Mouse (Mus musculus): Measurements from ENCODE around the gene Col5a2. TPM values are rescaled to one million over a fixed set of nuclear protein-coding genes. Genes with fewer than 3 reads are reported as not detected.

Col5a2 gene
- polyA plus RNA-seq, 2 experiments = 180 to 182 TPM

GRCm38 (mm10) chr1:45481876-45482275, 21.2 kb downstream of the Col5a2 start:
- Histone ChIP-seq H3K4me3 (replicated peaks; ENCODE audit: low read length) (no peak overlapping the region), H3K4me1 (ENCODE audit: control insufficient read depth, insufficient read depth, low read length) (peaks cover 9% of the 10 kb centered on the region), H3K9me3 (ENCODE audit: control insufficient read depth, low read length) (no peaks in the 10 kb centered on the region), H3K4me2 (replicated peaks; ENCODE audit: low read depth, low read length, severe bottlenecking) (no peak overlapping the region), H3K9ac (ENCODE audit: low read depth, low read length, severe bottlenecking) (no peak overlapping the region), H3K27me3 (ENCODE audit: control insufficient read depth, insufficient read depth, low read length) (no peaks in the 10 kb centered on the region), H3K36me3 (ENCODE audit: control insufficient read depth, insufficient read depth, low read length) (no peaks in the 10 kb centered on the region), H3K27ac (replicated peaks; ENCODE audit: low read depth, low read length) (no peak overlapping the region)
- ATAC-seq (ENCODE audit: low FRiP score, low read depth) = no peak
- WGBS = 82% methylated on average over 1 of the region's 1 CpGs
- TF ChIP-seq POLR2A (IDR thresholded peaks at IDR 0.05; ENCODE audit: borderline replicate concordance, extremely low read depth, insufficient read depth, insufficient read length) = no peak
- no peak for DNase-seq (ENCODE audit: low spot score)

DNA sequence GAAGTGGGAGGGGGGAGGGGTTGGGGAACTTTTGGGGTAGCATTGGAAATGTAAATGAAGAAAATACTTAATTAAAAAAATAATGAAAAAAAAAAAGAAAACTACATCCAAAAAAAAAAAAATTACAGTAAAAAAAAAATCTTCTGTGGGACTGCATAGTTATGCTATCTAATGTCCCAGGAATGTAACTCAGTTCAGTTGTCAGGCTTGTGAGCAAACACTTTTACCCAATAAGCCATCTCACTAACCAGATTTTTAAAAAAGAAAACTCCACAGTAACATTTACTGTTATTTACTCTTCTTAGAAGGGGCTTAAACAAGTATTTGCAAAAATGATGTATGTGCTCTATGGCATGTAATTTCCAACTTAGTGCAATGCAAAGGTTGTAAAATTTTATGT, 24.0 kb downstream of the Col5a2 start:
- no peak overlapping the region for H3K27ac ChIP-seq (replicated peaks; ENCODE audit: low read depth, low read length)
- no peaks in the 10 kb centered on the region for H3K36me3 ChIP-seq (ENCODE audit: control insufficient read depth, insufficient read depth, low read length)
- no peak for TF ChIP-seq POLR2A (IDR thresholded peaks at IDR 0.05; ENCODE audit: borderline replicate concordance, extremely low read depth, insufficient read depth, insufficient read length)
- H3K4me1 ChIP-seq (ENCODE audit: control insufficient read depth, insufficient read depth, low read length) = peaks cover 9% of the 10 kb centered on the region
- no peaks in the 10 kb centered on the region for H3K9me3 ChIP-seq (ENCODE audit: control insufficient read depth, low read length)
- no peak overlapping the region for H3K4me3 ChIP-seq (replicated peaks; ENCODE audit: low read length)
- ATAC-seq (ENCODE audit: low FRiP score, low read depth) (no peak), DNase-seq (ENCODE audit: low spot score) (no peak)
- no peak overlapping the region for H3K4me2 ChIP-seq (replicated peaks; ENCODE audit: low read depth, low read length, severe bottlenecking)
- no peaks in the 10 kb centered on the region for H3K27me3 ChIP-seq (ENCODE audit: control insufficient read depth, insufficient read depth, low read length)
- no peak overlapping the region for H3K9ac ChIP-seq (ENCODE audit: low read depth, low read length, severe bottlenecking)

- ATAC-seq (ENCODE audit: low FRiP score, low read depth) = no peak
- 51% methylated on average over 4 of the region's 4 CpGs for WGBS
These were observed 30.3 kb downstream of the Col5a2 start for GRCm38 (mm10) chr1:45472751-45473150.

GRCm38 (mm10) chr1:45460767-45461166, 42.3 kb downstream of the Col5a2 start:
- DNase-seq (ENCODE audit: low spot score) (peak; percentile 39), ATAC-seq (ENCODE audit: low FRiP score, low read depth) (no peak)
- no peak overlapping the region for H3K9ac ChIP-seq (ENCODE audit: low read depth, low read length, severe bottlenecking)
- no peaks in the 10 kb centered on the region for H3K27me3 ChIP-seq (ENCODE audit: control insufficient read depth, insufficient read depth, low read length)
- H3K4me1 ChIP-seq (ENCODE audit: control insufficient read depth, insufficient read depth, low read length) = no peaks in the 10 kb centered on the region
- TF ChIP-seq POLR2A (IDR thresholded peaks at IDR 0.05; ENCODE audit: borderline replicate concordance, extremely low read depth, insufficient read depth, insufficient read length) = no peak
- no peak overlapping the region for H3K27ac ChIP-seq (replicated peaks; ENCODE audit: low read depth, low read length)
- no peak overlapping the region for H3K4me3 ChIP-seq (replicated peaks; ENCODE audit: low read length)
- 40% methylated on average over 2 of the region's 2 CpGs for WGBS
- no peaks in the 10 kb centered on the region for H3K9me3 ChIP-seq (ENCODE audit: control insufficient read depth, low read length)
- no peak overlapping the region for H3K4me2 ChIP-seq (replicated peaks; ENCODE audit: low read depth, low read length, severe bottlenecking)
- no peaks in the 10 kb centered on the region for H3K36me3 ChIP-seq (ENCODE audit: control insufficient read depth, insufficient read depth, low read length)

More at GRCm38 (mm10) chr1:45472751-45473150, 30.3 kb downstream of the Col5a2 start:
- H3K9me3 ChIP-seq (ENCODE audit: control insufficient read depth, low read length) = no peaks in the 10 kb centered on the region
- no peaks in the 10 kb centered on the region for H3K4me1 ChIP-seq (ENCODE audit: control insufficient read depth, insufficient read depth, low read length)
- DNase-seq (ENCODE audit: low spot score) = no peak
- no peak overlapping the region for H3K4me3 ChIP-seq (replicated peaks; ENCODE audit: low read length)
- H3K36me3 ChIP-seq (ENCODE audit: control insufficient read depth, insufficient read depth, low read length) = no peaks in the 10 kb centered on the region
- H3K27ac ChIP-seq (replicated peaks; ENCODE audit: low read depth, low read length) = no peak overlapping the region
- no peaks in the 10 kb centered on the region for H3K27me3 ChIP-seq (ENCODE audit: control insufficient read depth, insufficient read depth, low read length)
- no peak overlapping the region for H3K4me2 ChIP-seq (replicated peaks; ENCODE audit: low read depth, low read length, severe bottlenecking)
- H3K9ac ChIP-seq (ENCODE audit: low read depth, low read length, severe bottlenecking) = no peak overlapping the region
- no peak for TF ChIP-seq POLR2A (IDR thresholded peaks at IDR 0.05; ENCODE audit: borderline replicate concordance, extremely low read depth, insufficient read depth, insufficient read length)

DNA sequence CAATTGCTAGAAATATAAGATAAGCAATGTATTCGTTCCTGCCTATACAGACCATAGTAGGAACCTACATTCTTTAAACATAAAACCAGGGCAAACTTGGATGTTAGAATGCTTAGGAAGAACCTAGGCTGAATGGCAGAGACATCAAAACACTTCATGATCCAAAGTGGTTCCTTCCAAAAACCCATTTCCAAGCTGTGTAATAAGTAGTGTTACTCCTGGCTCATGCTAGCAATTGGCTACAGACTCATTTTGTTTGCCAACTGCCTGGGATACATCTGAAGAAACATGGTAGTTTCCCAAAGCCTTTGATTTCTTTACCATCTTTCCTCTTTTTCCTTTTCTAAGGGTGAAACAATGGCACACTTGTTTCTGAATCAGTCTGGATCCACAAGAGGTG, 47.3 kb downstream of the Col5a2 start:
- no peak for ATAC-seq (ENCODE audit: low FRiP score, low read depth)

GRCm38 (mm10) chr1:45448856-45449255, 54.2 kb downstream of the Col5a2 start:
- no peak overlapping the region for H3K27ac ChIP-seq (replicated peaks; ENCODE audit: low read depth, low read length)
- H3K4me2 ChIP-seq (replicated peaks; ENCODE audit: low read depth, low read length, severe bottlenecking) = no peak overlapping the region
- 77% methylated on average over 1 of the region's 1 CpGs for WGBS
- DNase-seq (ENCODE audit: low spot score) (no peak), ATAC-seq (ENCODE audit: low FRiP score, low read depth) (no peak)
- H3K9ac ChIP-seq (ENCODE audit: low read depth, low read length, severe bottlenecking) = no peak overlapping the region
- H3K36me3 ChIP-seq (ENCODE audit: control insufficient read depth, insufficient read depth, low read length) = no peaks in the 10 kb centered on the region
- H3K4me3 ChIP-seq (replicated peaks; ENCODE audit: low read length) = no peak overlapping the region
- no peaks in the 10 kb centered on the region for H3K9me3 ChIP-seq (ENCODE audit: control insufficient read depth, low read length)
- no peaks in the 10 kb centered on the region for H3K27me3 ChIP-seq (ENCODE audit: control insufficient read depth, insufficient read depth, low read length)
- no peaks in the 10 kb centered on the region for H3K4me1 ChIP-seq (ENCODE audit: control insufficient read depth, insufficient read depth, low read length)
- no peak for TF ChIP-seq POLR2A (IDR thresholded peaks at IDR 0.05; ENCODE audit: borderline replicate concordance, extremely low read depth, insufficient read depth, insufficient read length)

More for the DNA sequence above, 47.3 kb downstream of the Col5a2 start:
- H3K4me3 ChIP-seq (replicated peaks; ENCODE audit: low read length) = no peak overlapping the region
- H3K27ac ChIP-seq (replicated peaks; ENCODE audit: low read depth, low read length) = no peak overlapping the region
- no peaks in the 10 kb centered on the region for H3K9me3 ChIP-seq (ENCODE audit: control insufficient read depth, low read length)
- H3K4me2 ChIP-seq (replicated peaks; ENCODE audit: low read depth, low read length, severe bottlenecking) = no peak overlapping the region
- no peaks in the 10 kb centered on the region for H3K4me1 ChIP-seq (ENCODE audit: control insufficient read depth, insufficient read depth, low read length)
- WGBS = 93% methylated on average over 1 of the region's 1 CpGs
- no peaks in the 10 kb centered on the region for H3K27me3 ChIP-seq (ENCODE audit: control insufficient read depth, insufficient read depth, low read length)
- TF ChIP-seq POLR2A (IDR thresholded peaks at IDR 0.05; ENCODE audit: borderline replicate concordance, extremely low read depth, insufficient read depth, insufficient read length) = no peak
- no peak for DNase-seq (ENCODE audit: low spot score)
- H3K36me3 ChIP-seq (ENCODE audit: control insufficient read depth, insufficient read depth, low read length) = no peaks in the 10 kb centered on the region
- H3K9ac ChIP-seq (ENCODE audit: low read depth, low read length, severe bottlenecking) = no peak overlapping the region
